Mouse (Mus musculus) layer of hippocampus, adult 8-10 months (tissue): ENCODE measurements at regions not wholly inside any gene's neighbourhood (a gene's known extent, or its start where the extent isn't known, plus 50 kb on each side); places are given as distances from the start of the nearest gene placed in this dataset.

Source experiments
- DNase-seq, 2 experiments: peaks; one replicate each; pipeline ENCODE4 v3.0.0; 2022; ENCODE audit warnings: low spot score in 2 of 2

GRCm38 (mm10) chr16:29990393-29990792 is 73.8 kb upstream of the Hes1 start:
- DNase-seq: no peak

- no peak for DNase-seq
Measured at GRCm38 (mm10) chr16:29990795-29991587, 73.2 kb upstream of the Hes1 start.

GRCm38 (mm10) chr16:29991876-29992380 is 72.3 kb upstream of the Hes1 start:
- DNase-seq: no peak

- no peak for DNase-seq
Measured at GRCm38 (mm10) chr16:29993111-29993510, 71.1 kb upstream of the Hes1 start.

- no peak for DNase-seq
Measured at GRCm38 (mm10) chr16:29993535-29993934, 70.6 kb upstream of the Hes1 start.

GRCm38 (mm10) chr16:29996139-29997069 is 67.8 kb upstream of the Hes1 start:
- no peak for DNase-seq

GRCm38 (mm10) chr16:30000166-30000565 is 64.0 kb upstream of the Hes1 start:
- DNase-seq: no peak

- DNase-seq: no peak
Measured at GRCm38 (mm10) chr16:30005124-30005523, 59.1 kb upstream of the Hes1 start.

- no peak for DNase-seq
Measured at GRCm38 (mm10) chr16:30006826-30007225, 57.4 kb upstream of the Hes1 start.

GRCm38 (mm10) chr16:30008451-30009357 is 55.5 kb upstream of the Hes1 start:
- peak; percentile 64 to 71 for DNase-seq

- no peak for DNase-seq
Measured at GRCm38 (mm10) chr16:30009521-30010186, 54.5 kb upstream of the Hes1 start.

GRCm38 (mm10) chr16:30013123-30013522 is 51.1 kb upstream of the Hes1 start:
- no peak for DNase-seq

GRCm38 (mm10) chr16:30013943-30014342 is 50.2 kb upstream of the Hes1 start:
- no peak for DNase-seq
